Mouse (Mus musculus): ENCODE data around the gene Krt7. TPM values are rescaled to one million over a fixed set of nuclear protein-coding genes. Genes with fewer than 3 reads are reported as not detected.

The Krt7 gene
- total RNA-seq, 2 experiments from 2014 or later: 4.1 to 12.3 TPM

- no peak for DNase-seq (ENCODE audit: low spot score in 2 of 2)
Observed at GRCm38 (mm10) chr15:101436611-101437010, 25.8 kb downstream of the Krt7 start.

GRCm38 (mm10) chr15:101438555-101438954 is 27.7 kb downstream of the Krt7 start, which contains the start of gene Krt87:
TSS of gene Krt87 (minus strand) at chr15:101438804.
- DNase-seq (ENCODE audit: low spot score in 2 of 2): no peak

DNA sequence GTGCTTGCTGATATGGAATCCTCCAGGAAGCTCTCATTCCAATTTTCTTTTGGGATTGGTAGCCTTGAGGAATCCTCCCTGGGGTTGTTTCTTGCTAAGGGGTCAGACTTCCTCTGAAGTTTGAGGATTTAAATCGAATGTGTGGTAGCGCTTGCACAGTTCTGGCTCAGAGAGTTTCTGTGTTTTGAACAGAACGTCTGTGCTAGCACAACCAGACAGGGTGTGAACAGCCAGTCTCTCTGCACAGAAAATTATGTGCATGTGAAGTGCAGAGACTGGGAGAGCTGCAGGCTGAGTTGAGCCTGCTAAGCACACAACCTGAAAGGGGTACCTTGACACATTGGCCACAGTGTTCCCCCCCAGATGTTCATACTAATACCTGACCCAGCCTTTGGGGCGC is 30.0 kb downstream of the Krt7 start:
- DNase-seq (ENCODE audit: low spot score in 2 of 2): no peak

DNA sequence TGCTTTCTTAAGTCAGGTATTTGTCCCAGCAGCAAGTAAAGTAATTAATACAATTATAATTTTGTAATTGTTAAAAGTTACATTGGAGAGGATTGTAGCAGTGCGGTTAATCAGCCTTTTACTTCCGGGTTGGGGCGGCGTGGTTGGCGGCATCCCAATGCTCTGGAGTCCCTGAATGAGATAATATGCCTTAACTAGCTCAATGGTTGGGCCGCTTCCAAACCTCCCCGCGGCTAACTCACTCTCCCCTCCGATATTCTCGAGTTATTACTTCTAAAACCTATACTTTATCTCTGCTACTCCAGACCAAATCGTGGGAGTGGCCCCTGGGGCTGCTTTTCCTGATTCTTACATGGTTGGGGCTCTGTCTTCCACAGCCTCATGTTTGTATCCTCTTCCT is 35.7 kb downstream of the Krt7 start:
- no peak for DNase-seq (ENCODE audit: low spot score in 2 of 2)

DNA sequence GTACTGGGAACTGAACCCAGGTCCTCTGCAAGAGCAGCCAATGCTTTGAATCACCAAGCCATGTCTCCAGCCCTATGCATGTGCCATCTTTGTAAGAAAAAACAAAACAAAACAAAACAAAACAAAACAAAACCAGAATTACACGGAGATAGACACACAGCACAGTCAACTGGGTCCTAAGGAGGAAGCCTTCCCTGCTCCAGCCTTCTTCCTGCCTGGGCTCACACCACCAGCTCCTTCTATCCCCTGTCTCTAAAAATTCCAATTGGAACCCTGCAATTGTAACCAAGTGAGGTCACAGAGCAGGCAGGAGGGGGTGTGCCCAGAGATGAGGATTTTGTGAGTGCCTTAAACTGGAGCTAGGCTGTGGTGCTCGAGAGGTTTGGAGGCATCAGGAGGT is 36.6 kb downstream of the Krt7 start, which contains the start of gene Krt88:
Krt88 (plus strand) TSS at position 301 of the 400 bp plus-strand sequence.
- DNase-seq (ENCODE audit: low spot score in 2 of 2): no peak

DNA sequence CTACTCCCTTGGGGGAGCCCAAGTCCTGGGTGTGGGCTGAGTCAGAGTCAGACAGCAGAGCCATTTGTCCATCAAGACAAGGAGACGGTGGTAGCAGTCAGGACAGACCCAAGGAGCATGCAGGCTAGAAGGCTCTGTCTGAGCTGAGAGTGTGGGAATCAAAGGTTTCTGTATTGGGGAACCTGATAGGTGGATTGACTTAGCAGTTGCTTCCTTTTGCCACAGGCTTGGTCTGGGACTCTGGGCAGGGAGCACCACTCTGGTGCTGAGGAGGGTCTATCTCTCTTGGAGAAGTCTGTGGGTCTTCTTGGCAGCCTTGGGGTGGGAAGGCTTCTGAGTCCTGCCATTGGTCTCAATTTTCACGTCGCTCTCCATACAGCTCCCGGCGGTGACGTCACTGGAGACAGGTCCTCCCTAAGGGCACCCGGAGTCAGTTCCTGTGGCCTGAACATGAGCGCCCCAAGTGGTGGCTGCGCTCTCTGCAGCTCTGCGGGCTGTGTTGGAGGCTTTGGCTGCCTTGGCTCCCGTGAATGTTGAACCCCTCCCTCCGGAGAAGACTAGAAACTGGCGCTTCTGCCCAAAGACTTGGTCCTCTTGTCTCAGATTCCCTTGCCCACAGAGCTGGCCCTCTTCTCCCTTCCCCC is 42.4 kb downstream of the Krt7 start:
- DNase-seq (ENCODE audit: low spot score in 2 of 2): peak; percentile 54 to 59

DNA sequence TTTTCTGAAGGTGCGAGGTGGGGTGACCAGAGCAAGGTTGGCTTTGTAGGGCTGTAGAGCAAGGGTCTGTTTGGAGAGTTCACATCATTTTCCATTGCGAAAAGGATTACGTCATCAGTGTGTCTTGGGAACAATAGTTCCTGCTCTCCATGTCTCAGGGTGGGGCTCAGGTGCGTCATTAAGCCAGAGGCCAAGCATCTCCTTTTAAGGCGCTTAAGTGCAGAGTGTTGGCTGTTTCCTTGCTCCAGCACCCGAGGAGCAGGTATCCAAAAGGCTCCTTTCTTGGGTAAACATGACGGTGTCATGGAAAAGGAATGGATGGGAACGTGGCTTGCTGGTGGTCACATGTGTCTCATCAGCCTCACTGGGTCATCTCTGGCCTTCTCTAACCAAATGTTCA is 43.9 kb downstream of the Krt7 start:
- no peak for DNase-seq (ENCODE audit: low spot score in 2 of 2)

DNA sequence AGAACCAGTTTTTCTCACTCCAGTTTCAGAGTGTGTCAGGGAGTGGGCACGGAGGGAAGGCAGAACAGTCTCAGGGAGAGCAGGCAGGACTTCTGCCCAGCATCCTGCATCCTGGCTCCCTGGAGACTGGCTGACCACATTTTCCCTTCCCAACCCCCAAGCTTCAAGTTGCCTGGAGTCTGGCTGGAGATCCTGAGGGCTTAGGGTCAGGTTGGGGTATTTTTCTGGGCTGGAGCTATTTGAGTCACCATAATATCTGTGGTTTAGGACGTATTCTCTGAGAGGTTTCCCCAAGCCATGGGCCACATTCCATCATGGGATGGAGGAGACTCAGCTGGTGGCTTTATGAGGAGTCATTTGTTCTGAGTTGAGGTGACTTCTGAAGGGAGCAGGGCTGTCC is 44.4 kb downstream of the Krt7 start:
- no peak for DNase-seq (ENCODE audit: low spot score in 2 of 2)

- DNase-seq (ENCODE audit: low spot score in 2 of 2): no peak
Observed at GRCm38 (mm10) chr15:101455891-101456290, 45.0 kb downstream of the Krt7 start.

GRCm38 (mm10) chr15:101458361-101458930 is 47.6 kb downstream of the Krt7 start:
- DNase-seq (ENCODE audit: low spot score in 2 of 2): no peak

DNA sequence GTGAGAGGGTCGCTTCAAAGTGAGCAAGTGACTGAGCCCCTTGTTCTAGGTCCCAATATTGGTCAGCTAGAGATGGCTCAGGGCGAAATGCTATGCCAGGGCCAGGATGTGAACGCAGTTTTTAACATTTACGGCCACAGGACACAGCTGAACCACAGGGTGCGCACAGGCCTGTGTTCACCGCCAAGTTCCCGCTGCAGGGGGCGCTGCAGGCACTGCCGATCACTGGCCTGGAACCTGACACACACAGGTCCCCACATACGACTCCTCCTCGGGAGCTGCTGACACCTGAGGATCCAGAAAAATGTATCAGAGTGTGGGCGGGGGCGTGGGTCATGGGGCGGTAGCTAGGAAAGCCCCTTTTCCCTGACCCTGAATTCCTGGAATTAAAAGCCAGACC is 48.4 kb downstream of the Krt7 start:
- DNase-seq (ENCODE audit: low spot score in 2 of 2): no peak

DNA sequence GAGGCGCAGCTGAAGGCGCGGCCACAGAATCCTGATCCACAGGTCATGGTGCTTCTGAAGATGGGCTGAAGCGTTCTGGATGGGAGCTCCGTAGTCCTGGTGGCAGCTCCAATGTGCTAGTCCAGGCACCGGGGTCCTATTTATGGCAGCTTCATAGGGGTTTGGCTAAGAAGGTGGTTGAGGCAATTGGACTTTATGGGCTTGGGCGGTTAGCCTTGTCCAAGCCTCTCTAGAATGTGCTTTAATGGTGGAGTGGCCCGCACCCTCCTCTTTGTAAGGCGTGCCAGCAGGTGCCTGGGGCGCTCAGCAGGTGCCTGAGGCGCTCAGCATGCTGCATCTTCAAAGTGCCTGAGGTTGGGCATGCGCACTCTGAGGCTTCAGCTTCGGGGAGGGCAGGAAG is 52.8 kb downstream of the Krt7 start, which contains the start of gene Krt81:
Krt81 (minus strand) TSS at position 101 of the 400 bp plus-strand sequence.
- DNase-seq (ENCODE audit: low spot score in 2 of 2): no peak

DNA sequence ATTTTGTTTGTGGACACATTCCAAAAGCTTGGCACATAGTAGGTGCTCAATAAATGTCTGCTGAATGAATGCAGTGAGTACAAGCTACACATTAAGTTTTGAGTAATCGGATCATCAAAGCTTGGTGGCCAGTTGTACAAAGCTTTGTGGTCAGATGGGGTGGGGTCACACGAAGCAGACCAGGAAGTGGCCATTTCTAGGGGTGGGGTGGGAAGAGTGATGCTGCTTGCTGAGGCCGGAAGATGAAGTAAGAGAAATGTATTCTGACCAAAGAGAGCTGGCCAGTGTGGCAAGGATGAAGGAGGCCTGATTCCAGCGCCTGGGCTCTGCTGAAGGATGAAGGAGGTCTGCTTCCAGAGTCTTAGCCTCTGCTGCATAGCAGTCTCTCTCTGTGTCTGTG is 58.2 kb downstream of the Krt7 start:
- no peak for DNase-seq (ENCODE audit: low spot score in 2 of 2)

DNA sequence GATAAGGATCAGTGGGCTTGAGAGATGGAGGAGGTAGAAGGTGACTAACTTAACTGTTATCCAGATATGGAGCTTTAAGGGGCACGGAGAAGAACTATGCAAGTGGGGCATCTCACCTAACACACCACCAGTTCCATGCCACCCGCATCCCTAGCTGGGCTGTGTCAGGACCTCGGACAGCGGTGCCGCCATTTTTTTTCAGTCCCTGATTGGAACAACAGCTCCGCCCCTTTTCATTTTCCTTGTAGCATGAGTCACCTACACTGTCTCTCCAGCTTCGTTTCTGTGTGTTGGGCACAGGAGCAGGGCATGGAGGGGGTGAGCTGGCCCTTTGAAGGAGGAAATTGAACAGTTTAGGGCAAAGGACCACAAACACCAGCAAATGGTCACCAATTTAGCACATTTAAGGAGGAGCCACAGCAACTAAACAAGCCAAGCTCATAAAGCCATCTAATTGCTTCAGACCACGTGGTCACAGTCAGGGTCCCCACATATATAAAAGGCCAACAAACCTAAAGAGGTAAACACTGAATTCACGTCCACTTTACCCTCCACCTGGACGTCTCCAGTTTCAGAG is 62.2 kb downstream of the Krt7 start, which contains the start of gene Krt86:
Krt86 (plus strand) TSS at position 527 of the 577 bp plus-strand sequence.
- DNase-seq (ENCODE audit: low spot score in 2 of 2): peak; percentile 18 to 22

DNA sequence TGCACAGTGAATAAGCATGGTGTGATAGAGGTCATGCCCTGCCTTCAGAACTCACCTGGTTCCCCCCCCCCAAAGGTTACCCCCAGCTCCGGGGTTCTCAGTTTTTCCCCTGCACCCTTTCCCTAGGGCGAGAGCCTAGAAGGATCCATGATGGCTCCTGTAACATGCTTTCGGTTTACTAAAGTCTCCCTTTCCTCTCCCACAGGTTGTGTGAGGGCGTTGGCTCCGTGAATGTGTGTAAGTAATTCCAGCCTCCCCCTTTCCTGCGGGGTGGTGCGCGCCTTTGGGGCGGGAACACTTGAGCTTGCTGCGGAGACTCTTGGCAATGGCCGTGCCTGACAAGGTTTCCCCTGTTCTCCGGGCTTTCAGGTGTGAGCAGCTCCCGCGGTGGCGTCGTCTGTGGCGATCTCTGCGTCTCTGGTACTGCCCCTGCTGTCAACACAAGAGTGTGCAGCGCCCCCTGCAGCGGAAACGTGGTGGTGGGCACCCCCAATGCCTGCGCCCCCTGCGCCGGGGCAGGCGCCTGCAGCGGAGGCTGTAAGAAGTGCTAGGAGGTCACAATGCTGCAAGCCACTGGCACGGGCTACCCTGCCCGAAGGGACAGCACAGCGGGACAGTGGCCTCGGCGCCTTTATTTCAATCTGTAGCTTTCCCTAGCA is 68.3 kb downstream of the Krt7 start:
- DNase-seq (ENCODE audit: low spot score in 2 of 2): peak in 1 of 2 experiments; percentile 13

- DNase-seq (ENCODE audit: low spot score in 2 of 2): no peak
Observed at GRCm38 (mm10) chr15:101479666-101480060, 68.8 kb downstream of the Krt7 start.

Small RNA genes lying within 50 kb of the gene (microRNA-seq; reads per million reads assigned to microRNA genes)
- 2.4 reads per million for gene Mir1941

Other genes with a start within 250 kb of the Krt7 start
- gene Acvr1b, start 237.0 kb upstream of the Krt7 start, total RNA-seq (2021): 10 to 100 TPM; 18.5 to 19.9 TPM
- gene Grasp, start 186.9 kb upstream of the Krt7 start, total RNA-seq (2021): 10 to 100 TPM; 18.6 to 20.3 TPM
- gene Nr4a1, start 156.8 kb upstream of the Krt7 start, total RNA-seq (2021): 10 to 100 TPM; 64.5 to 79.0 TPM
- gene Atg101, start 126.8 kb upstream of the Krt7 start, total RNA-seq (2021): 10 to 100 TPM; 37.8 to 38.9 TPM
- 1 to 10 TPM; 2.6 to 3.4 TPM for gene 6030408B16Rik, start 117.8 kb upstream of the Krt7 start, total RNA-seq (2021)
- gene Krt80, start 40.9 kb upstream of the Krt7 start, total RNA-seq (2021): 1 to 10 TPM in 1 of 2 experiments, under 1 TPM in 1; 0.45 to 1.1 TPM
- gene Krt87, start 27.8 kb downstream of the Krt7 start, total RNA-seq (2021): not detected
- not detected for gene Krt88, start 36.7 kb downstream of the Krt7 start, total RNA-seq (2021)
- not detected for gene Krt81, start 52.7 kb downstream of the Krt7 start, total RNA-seq (2021)
- not detected for gene Krt86, start 62.4 kb downstream of the Krt7 start, total RNA-seq (2021)
- gene Krt83, start 80.5 kb downstream of the Krt7 start, total RNA-seq (2021): not detected
- not detected for gene Gm49425, start 106.2 kb downstream of the Krt7 start, total RNA-seq (2021)
- gene Krt84, start 121.8 kb downstream of the Krt7 start, total RNA-seq (2021): not detected
- gene Krt82, start 139.6 kb downstream of the Krt7 start, total RNA-seq (2021): not detected
- gene Krt90, start 151.9 kb downstream of the Krt7 start, total RNA-seq (2021): under 1 TPM; 0.31 to 0.34 TPM
- gene Krt75, start 162.9 kb downstream of the Krt7 start, total RNA-seq (2021): not detected
- not detected for gene Gm5414, start 217.1 kb downstream of the Krt7 start, total RNA-seq (2021)
- gene Gm5478, start 236.3 kb downstream of the Krt7 start, total RNA-seq (2021): not detected